Mouse (Mus musculus): Measurements from ENCODE around the gene Tmem220. TPM values are rescaled to one million over a fixed set of nuclear protein-coding genes. Genes with fewer than 3 reads are reported as not detected.
A peak's percentile ranks its signal among the peaks of the same experiment; 100 is the strongest.

The Tmem220 gene
- polyA plus RNA-seq, 1 experiment from 2014 or later: 1.6 TPM

- no peak overlapping the region for H3K4me3 ChIP-seq (ENCODE audit: low read depth, low read length)
- no peaks in the 10 kb centered on the region for H3K27me3 ChIP-seq (replicated peaks; ENCODE audit: control insufficient read depth, insufficient read depth, low read length)
- ATAC-seq (ENCODE audit: low read depth) (no peak), DNase-seq (ENCODE audit: low spot score) (no peak)
- 79% methylated on average over 2 of the region's 2 CpGs for WGBS
- no peak overlapping the region for H3K9ac ChIP-seq (ENCODE audit: low read depth, low read length)
- no peak overlapping the region for H3K27ac ChIP-seq (replicated peaks; ENCODE audit: low read depth, low read length)
- H3K4me2 ChIP-seq (ENCODE audit: low read depth, low read length): no peak overlapping the region
- H3K36me3 ChIP-seq (ENCODE audit: control insufficient read depth, insufficient read depth, low read length): no peaks in the 10 kb centered on the region
- no peaks in the 10 kb centered on the region for H3K9me3 ChIP-seq (ENCODE audit: control insufficient read depth, low read length)
- H3K4me1 ChIP-seq (ENCODE audit: control insufficient read depth, insufficient read depth, low read length): no peaks in the 10 kb centered on the region
Observed at GRCm38 (mm10) chr11:66992150-66992549, 32.8 kb upstream of the Tmem220 start.

GRCm38 (mm10) chr11:66993674-66994073 is 31.3 kb upstream of the Tmem220 start:
- 32% methylated on average over 1 of the region's 1 CpGs for WGBS
- DNase-seq (ENCODE audit: low spot score) (no peak), ATAC-seq (ENCODE audit: low read depth) (no peak)
- no peak overlapping the region for H3K27ac ChIP-seq (replicated peaks; ENCODE audit: low read depth, low read length)
- peaks cover 5% of the 10 kb centered on the region; the same call in 1 of the 2 replicates for H3K4me1 ChIP-seq (ENCODE audit: control insufficient read depth, insufficient read depth, low read length)
- H3K9ac ChIP-seq (ENCODE audit: low read depth, low read length): no peak overlapping the region
- H3K4me3 ChIP-seq (ENCODE audit: low read depth, low read length): no peak overlapping the region
- H3K27me3 ChIP-seq (replicated peaks; ENCODE audit: control insufficient read depth, insufficient read depth, low read length): no peaks in the 10 kb centered on the region
- H3K9me3 ChIP-seq (ENCODE audit: control insufficient read depth, low read length): no peaks in the 10 kb centered on the region
- H3K36me3 ChIP-seq (ENCODE audit: control insufficient read depth, insufficient read depth, low read length): no peaks in the 10 kb centered on the region
- no peak overlapping the region for H3K4me2 ChIP-seq (ENCODE audit: low read depth, low read length)

- Histone ChIP-seq H3K27ac (replicated peaks; ENCODE audit: low read depth, low read length) (no peak overlapping the region), H3K27me3 (replicated peaks; ENCODE audit: control insufficient read depth, insufficient read depth, low read length) (no peaks in the 10 kb centered on the region), H3K4me3 (ENCODE audit: low read depth, low read length) (no peak overlapping the region), H3K4me1 (ENCODE audit: control insufficient read depth, insufficient read depth, low read length) (peaks cover 5% of the 10 kb centered on the region; the same call in 1 of the 2 replicates), H3K4me2 (ENCODE audit: low read depth, low read length) (no peak overlapping the region), H3K9ac (ENCODE audit: low read depth, low read length) (no peak overlapping the region), H3K36me3 (ENCODE audit: control insufficient read depth, insufficient read depth, low read length) (no peaks in the 10 kb centered on the region), H3K9me3 (ENCODE audit: control insufficient read depth, low read length) (no peaks in the 10 kb centered on the region)
- DNase-seq (ENCODE audit: low spot score) (no peak), ATAC-seq (ENCODE audit: low read depth) (no peak)
- WGBS: 77% methylated on average over 4 of the region's 4 CpGs
Observed at GRCm38 (mm10) chr11:66996446-66996845, 28.5 kb upstream of the Tmem220 start.

- H3K27me3 ChIP-seq (replicated peaks; ENCODE audit: control insufficient read depth, insufficient read depth, low read length): no peaks in the 10 kb centered on the region
- 78% methylated on average over 14 of the region's 14 CpGs for WGBS
- no peaks in the 10 kb centered on the region for H3K36me3 ChIP-seq (ENCODE audit: control insufficient read depth, insufficient read depth, low read length)
- H3K4me2 ChIP-seq (ENCODE audit: low read depth, low read length): no peak overlapping the region
- H3K9ac ChIP-seq (ENCODE audit: low read depth, low read length): no peak overlapping the region
- peak; percentile 41; the same call in 1 of the 2 replicates for ATAC-seq (ENCODE audit: low read depth)
- no peak overlapping the region for H3K27ac ChIP-seq (replicated peaks; ENCODE audit: low read depth, low read length)
- H3K4me3 ChIP-seq (ENCODE audit: low read depth, low read length): no peak overlapping the region
- H3K4me1 ChIP-seq (ENCODE audit: control insufficient read depth, insufficient read depth, low read length): peaks cover 5% of the 10 kb centered on the region; the same call in 1 of the 2 replicates
- no peaks in the 10 kb centered on the region for H3K9me3 ChIP-seq (ENCODE audit: control insufficient read depth, low read length)
- DNase-seq (ENCODE audit: low spot score): no peak
Observed at GRCm38 (mm10) chr11:66998467-66999403, 26.2 kb upstream of the Tmem220 start.

- Histone ChIP-seq H3K4me1 (ENCODE audit: control insufficient read depth, insufficient read depth, low read length) (peaks cover 5% of the 10 kb centered on the region; the same call in 1 of the 2 replicates), H3K27me3 (replicated peaks; ENCODE audit: control insufficient read depth, insufficient read depth, low read length) (no peaks in the 10 kb centered on the region), H3K9me3 (ENCODE audit: control insufficient read depth, low read length) (no peaks in the 10 kb centered on the region), H3K27ac (replicated peaks; ENCODE audit: low read depth, low read length) (no peak overlapping the region), H3K4me2 (ENCODE audit: low read depth, low read length) (no peak overlapping the region), H3K9ac (ENCODE audit: low read depth, low read length) (no peak overlapping the region), H3K36me3 (ENCODE audit: control insufficient read depth, insufficient read depth, low read length) (no peaks in the 10 kb centered on the region), H3K4me3 (ENCODE audit: low read depth, low read length) (no peak overlapping the region)
- DNase-seq (ENCODE audit: low spot score) (no peak), ATAC-seq (ENCODE audit: low read depth) (no peak)
- 80% methylated on average over 4 of the region's 4 CpGs for WGBS
Observed at GRCm38 (mm10) chr11:67000671-67001070, 24.3 kb upstream of the Tmem220 start.

- Histone ChIP-seq H3K4me1 (ENCODE audit: control insufficient read depth, insufficient read depth, low read length) (peaks cover 5% of the 10 kb centered on the region; the same call in 1 of the 2 replicates), H3K27me3 (replicated peaks; ENCODE audit: control insufficient read depth, insufficient read depth, low read length) (no peaks in the 10 kb centered on the region), H3K27ac (replicated peaks; ENCODE audit: low read depth, low read length) (no peak overlapping the region), H3K36me3 (ENCODE audit: control insufficient read depth, insufficient read depth, low read length) (no peaks in the 10 kb centered on the region), H3K4me2 (ENCODE audit: low read depth, low read length) (no peak overlapping the region), H3K4me3 (ENCODE audit: low read depth, low read length) (no peak overlapping the region), H3K9me3 (ENCODE audit: control insufficient read depth, low read length) (no peaks in the 10 kb centered on the region), H3K9ac (ENCODE audit: low read depth, low read length) (no peak overlapping the region)
- WGBS: 32% methylated on average over 1 of the region's 1 CpGs
- ATAC-seq (ENCODE audit: low read depth) (peak; percentile 47), DNase-seq (ENCODE audit: low spot score) (peak; percentile 23)
Observed at GRCm38 (mm10) chr11:67001717-67002116, 23.2 kb upstream of the Tmem220 start.

GRCm38 (mm10) chr11:67002911-67003310 is 22.0 kb upstream of the Tmem220 start:
- H3K27ac ChIP-seq (replicated peaks; ENCODE audit: low read depth, low read length): no peak overlapping the region
- H3K4me2 ChIP-seq (ENCODE audit: low read depth, low read length): no peak overlapping the region
- H3K4me3 ChIP-seq (ENCODE audit: low read depth, low read length): no peak overlapping the region
- no peaks in the 10 kb centered on the region for H3K36me3 ChIP-seq (ENCODE audit: control insufficient read depth, insufficient read depth, low read length)
- H3K27me3 ChIP-seq (replicated peaks; ENCODE audit: control insufficient read depth, insufficient read depth, low read length): no peaks in the 10 kb centered on the region
- no peak for DNase-seq (ENCODE audit: low spot score)
- no peak overlapping the region for H3K9ac ChIP-seq (ENCODE audit: low read depth, low read length)
- no peaks in the 10 kb centered on the region for H3K9me3 ChIP-seq (ENCODE audit: control insufficient read depth, low read length)
- peaks cover 5% of the 10 kb centered on the region; the same call in 1 of the 2 replicates for H3K4me1 ChIP-seq (ENCODE audit: control insufficient read depth, insufficient read depth, low read length)
- ATAC-seq (ENCODE audit: low read depth): no peak
- WGBS: 77% methylated on average over 2 of the region's 2 CpGs

- Histone ChIP-seq H3K36me3 (ENCODE audit: control insufficient read depth, insufficient read depth, low read length) (no peaks in the 10 kb centered on the region), H3K27me3 (replicated peaks; ENCODE audit: control insufficient read depth, insufficient read depth, low read length) (no peaks in the 10 kb centered on the region), H3K9me3 (ENCODE audit: control insufficient read depth, low read length) (no peaks in the 10 kb centered on the region), H3K9ac (ENCODE audit: low read depth, low read length) (no peak overlapping the region), H3K27ac (replicated peaks; ENCODE audit: low read depth, low read length) (no peak overlapping the region), H3K4me3 (ENCODE audit: low read depth, low read length) (no peak overlapping the region), H3K4me2 (ENCODE audit: low read depth, low read length) (no peak overlapping the region), H3K4me1 (ENCODE audit: control insufficient read depth, insufficient read depth, low read length) (no peaks in the 10 kb centered on the region; the same call in 1 of the 2 replicates)
- peak; percentile 63 for DNase-seq (ENCODE audit: low spot score)
- 45% methylated on average over 8 of the region's 8 CpGs for WGBS
- peak; percentile 67 for ATAC-seq (ENCODE audit: low read depth)
Observed at GRCm38 (mm10) chr11:67007961-67008360, 17.0 kb upstream of the Tmem220 start.

Data from embryonic facial prominence, embryonic 14.5 days (tissue).